Comparison of ENCODE assay signal across 24 mouse cellular contexts in the genomic region with DNA sequence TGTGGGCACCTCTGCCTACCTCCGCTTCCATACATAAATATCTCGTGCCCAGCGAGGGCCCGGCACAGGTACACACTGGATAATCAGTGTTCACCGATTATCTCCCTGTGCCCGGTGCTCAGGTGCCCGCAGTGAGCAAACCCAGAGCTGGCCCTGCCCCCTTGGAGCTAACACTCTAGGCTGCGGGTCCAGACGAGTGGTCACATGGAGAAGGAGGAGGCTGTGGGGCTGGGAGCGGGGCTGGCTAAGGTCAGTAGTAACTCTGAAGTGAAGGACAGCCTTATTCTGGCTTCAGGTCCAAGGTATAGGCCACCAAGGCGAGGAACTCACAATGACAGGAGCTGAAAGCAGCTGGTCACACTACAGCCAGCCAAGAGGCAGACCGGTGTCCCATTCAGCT. TPM values are rescaled to one million over a fixed set of nuclear protein-coding genes. Genes with fewer than 3 reads are reported as not detected.
DNase-seq lines count a peak whose midpoint lies in the region; ATAC-seq and TF ChIP-seq lines count a peak whose summit lies in the region.
"Had no signal": no experiment of that assay in that cellular context is flagged by ENCODE, and none has a peak within 500 bp of the region (broad histone marks: within the 10 kb centered on the region; RNA-seq: fewer than 3 reads in every experiment).

No protein-coding gene starts in this region.

- no peak for TF ChIP-seq CTCF in ES-Bruce4 (IDR thresholded peaks at IDR 0.05; ENCODE audit: low read depth, low read length)
- no peak for TF ChIP-seq CTCF in stomach, postnatal 0 days (IDR thresholded peaks at IDR 0.05; ENCODE audit: low read depth)

- no peaks in the 10 kb centered on the region for H3K9me3 ChIP-seq in lung, embryonic 15.5 days
- H3K9me3 ChIP-seq in ES-Bruce4 (replicated peaks; ENCODE audit: control insufficient read depth, insufficient read depth, low read length, poor library complexity, severe bottlenecking): 0 out of 2 replicates have a peak, but pooled peaks cover 3% of the 10 kb centered on the region
- H3K9me3 ChIP-seq in stomach, postnatal 0 days (ENCODE audit: control insufficient read depth, low read length): no peaks in the 10 kb centered on the region
- H3K9me3 ChIP-seq: embryonic facial prominence, embryonic 12.5 days; forebrain, embryonic 12.5 days; hindbrain, embryonic 15.5 days had no signal

- peak; percentile 35 for DNase-seq in kidney, adult 11 months
- DNase-seq in kidney, postnatal 14 days: no peak
- no peak for DNase-seq in lung, postnatal 14 days
- DNase-seq in stomach, postnatal 0 days (ENCODE audit: low spot score): peak; percentile 30
- DNase-seq in adrenal gland, adult 18-20 months (ENCODE audit: low spot score in 2 of 2): no peak
- DNase-seq: adrenal gland, postnatal 14 days; cerebellum, adult 11-12 months; cerebellum, adult 9-10 months; cerebellum, postnatal 25 days; forebrain, postnatal 0 days; gastrocnemius, postnatal 14 days; heart, adult 2 months had no signal

- H3K4me3 ChIP-seq in lung, embryonic 15.5 days: no peak overlapping the region
- no peak overlapping the region for H3K4me3 ChIP-seq in ES-Bruce4 (ENCODE audit: low read depth, low read length)
- no peak overlapping the region for H3K4me3 ChIP-seq in stomach, postnatal 0 days (ENCODE audit: low read depth, low read length)
- H3K4me3 ChIP-seq: embryonic facial prominence, embryonic 12.5 days; forebrain, embryonic 12.5 days; heart, adult 2 months; hindbrain, embryonic 15.5 days had no signal

- no peaks in the 10 kb centered on the region for H3K27me3 ChIP-seq in lung, embryonic 15.5 days
- no peaks in the 10 kb centered on the region for H3K27me3 ChIP-seq in ES-Bruce4 (ENCODE audit: control insufficient read depth, insufficient read depth, low read length, poor library complexity, severe bottlenecking)
- no peaks in the 10 kb centered on the region for H3K27me3 ChIP-seq in stomach, postnatal 0 days (ENCODE audit: control insufficient read depth, insufficient read depth, low read length)
- H3K27me3 ChIP-seq: CH12.LX; embryonic facial prominence, embryonic 12.5 days; forebrain, embryonic 12.5 days; hindbrain, embryonic 15.5 days had no signal

- H3K9ac ChIP-seq in lung, embryonic 15.5 days: no peak overlapping the region
- H3K9ac ChIP-seq in ES-Bruce4 (ENCODE audit: low read depth, poor library complexity, severe bottlenecking): no peak overlapping the region
- no peak overlapping the region; the same call in 1 of the 2 replicates for H3K9ac ChIP-seq in stomach, postnatal 0 days (ENCODE audit: low read length)
- H3K9ac ChIP-seq: embryonic facial prominence, embryonic 12.5 days; forebrain, embryonic 12.5 days; forebrain, postnatal 0 days; hindbrain, embryonic 15.5 days had no signal

- WGBS in lung, embryonic 15.5 days: 87% methylated on average over 12 of the region's 12 CpGs
- WGBS in stomach, postnatal 0 days: 86% methylated on average over 12 of the region's 12 CpGs

- TF ChIP-seq POLR2A in ES-Bruce4 (IDR thresholded peaks at IDR 0.05; ENCODE audit: insufficient read depth, low read length): no peak

- TF ChIP-seq EP300 in ES-Bruce4 (IDR thresholded peaks at IDR 0.05; ENCODE audit: insufficient read depth, low read depth, low read length): no peak
- TF ChIP-seq EP300 in stomach, postnatal 0 days (optimal IDR thresholded peaks at IDR 0.05): no peak

- no peak overlapping the region for H3K27ac ChIP-seq in lung, embryonic 15.5 days
- peak overlapping the region; percentile 74 for H3K27ac ChIP-seq in ES-Bruce4 (ENCODE audit: insufficient read depth, low read length)
- H3K27ac ChIP-seq in stomach, postnatal 0 days (replicated peaks): no peak overlapping the region
- H3K27ac ChIP-seq: embryonic facial prominence, embryonic 12.5 days; forebrain, embryonic 12.5 days; heart, adult 2 months; hindbrain, embryonic 15.5 days had no signal

- no peak overlapping the region for H3K4me2 ChIP-seq in lung, embryonic 15.5 days
- H3K4me2 ChIP-seq in stomach, postnatal 0 days (replicated peaks; ENCODE audit: low read depth): no peak overlapping the region
- H3K4me2 ChIP-seq: embryonic facial prominence, embryonic 12.5 days; forebrain, embryonic 12.5 days; heart, embryonic 11.5 days; hindbrain, embryonic 15.5 days had no signal

- H3K36me3 ChIP-seq in lung, embryonic 15.5 days: peaks cover 17% of the 10 kb centered on the region
- H3K36me3 ChIP-seq in ES-Bruce4 (ENCODE audit: control insufficient read depth, insufficient read depth, low read length, poor library complexity, severe bottlenecking): peaks cover 97% of the 10 kb centered on the region
- H3K36me3 ChIP-seq in stomach, postnatal 0 days (ENCODE audit: control insufficient read depth, insufficient read depth, low read length): peaks cover 5% of the 10 kb centered on the region; the same call in 1 of the 2 replicates
- H3K36me3 ChIP-seq: hindbrain, embryonic 15.5 days had no signal

- ATAC-seq in lung, embryonic 15.5 days (ENCODE audit: borderline replicate concordance, extremely low read depth, low FRiP score, low TSS enrichment): 0 out of 2 replicates have a peak, but pooled peaks have one; percentile 15
- peak; percentile 52; the same call in 1 of the 2 replicates for ATAC-seq in stomach, postnatal 0 days (ENCODE audit: low FRiP score, low TSS enrichment)

- no peaks in the 10 kb centered on the region for H3K4me1 ChIP-seq in lung, embryonic 15.5 days
- peaks cover 8% of the 10 kb centered on the region for H3K4me1 ChIP-seq in ES-Bruce4 (ENCODE audit: control insufficient read depth, insufficient read depth, low read length)
- no peaks in the 10 kb centered on the region for H3K4me1 ChIP-seq in stomach, postnatal 0 days (replicated peaks; ENCODE audit: control insufficient read depth, insufficient read depth)
- H3K4me1 ChIP-seq: embryonic facial prominence, embryonic 12.5 days; forebrain, embryonic 12.5 days; hindbrain, embryonic 15.5 days had no signal

RNA-seq across cellular contexts. Expression of gene Gtsf1l, which starts 12.8 kb away (rescaled TPM):
- polyA plus RNA-seq in lung, embryonic 15.5 days (2015; fragmentation: Nextera tagmentation; extraction: Ambion mirVana): not detected in 2 replicates
- 34.9 and 36.3 TPM in 2 replicates for polyA plus RNA-seq in ES-Bruce4 (2011; ENCODE audit: insufficient read depth, insufficient read length, low read depth, missing spikeins)
- polyA plus RNA-seq in stomach, postnatal 0 days (2015; fragmentation: Nextera tagmentation; extraction: Ambion mirVana): 0.16 TPM in 1 of 2 replicates, not detected in the other
- total RNA-seq in adrenal gland, adult 18-20 months (2021): not detected
- total RNA-seq: adrenal gland, postnatal 14 days; CH12.LX; forebrain, postnatal 0 days; gastrocnemius, adult 18-20 months; gastrocnemius, postnatal 14 days; heart, adult 2 months; heart, postnatal 25 days; MEL had no signal
- polyA plus RNA-seq: cortical plate, adult 2 months; embryonic facial prominence, embryonic 12.5 days; forebrain, embryonic 12.5 days; heart, embryonic 11.5 days; heart, embryonic 16.5 days; hindbrain, embryonic 15.5 days had no signal

RNA-seq across cellular contexts. Expression of gene Mybl2, which starts 20.3 kb away (rescaled TPM):
- polyA plus RNA-seq in lung, embryonic 15.5 days (2015; fragmentation: Nextera tagmentation; extraction: Ambion mirVana): 30.3 and 31.8 TPM in 2 replicates
- polyA plus RNA-seq in ES-Bruce4 (2011; ENCODE audit: insufficient read depth, insufficient read length, low read depth, missing spikeins): 471 and 519 TPM in 2 replicates
- polyA plus RNA-seq in stomach, postnatal 0 days (2015; fragmentation: Nextera tagmentation; extraction: Ambion mirVana): 5.3 and 5.4 TPM in 2 replicates
- 1 to 10 TPM; 1.6 to 1.9 TPM for total RNA-seq in adrenal gland, adult 18-20 months (2021)

RNA-seq across cellular contexts. Expression of gene Ift52, which starts 57.7 kb away (rescaled TPM):
- polyA plus RNA-seq in lung, embryonic 15.5 days (2015; fragmentation: Nextera tagmentation; extraction: Ambion mirVana): 47.8 and 48.9 TPM in 2 replicates
- polyA plus RNA-seq in ES-Bruce4 (2011; ENCODE audit: insufficient read depth, insufficient read length, low read depth, missing spikeins): 62.6 and 69.4 TPM in 2 replicates
- polyA plus RNA-seq in stomach, postnatal 0 days (2015; fragmentation: Nextera tagmentation; extraction: Ambion mirVana): 32.3 and 34.3 TPM in 2 replicates
- total RNA-seq in adrenal gland, adult 18-20 months (2021): 10 to 100 TPM; 39.5 to 61.6 TPM

Comparison
In these comparisons a context has a peak if more than half of its experiments do, and no peak if none do; other contexts are left out.
1. DNase-seq: peak in kidney, adult 11 months (single experiment) and stomach, postnatal 0 days (single experiment); none in kidney, postnatal 14 days (single experiment), lung, postnatal 14 days (single experiment) and adrenal gland, adult 18-20 months (0 of 2).
2. RNA of gene Gtsf1l, which starts 12.8 kb away (polyA plus RNA-seq): 34.9 to 36.3 TPM in ES-Bruce4; 0.16 TPM in stomach, postnatal 0 days and not detected in lung, embryonic 15.5 days; every median in the first group is over 10 times any median in the second.
3. RNA of gene Mybl2, which starts 20.3 kb away (polyA plus RNA-seq): 471 to 519 TPM in ES-Bruce4; 30.3 to 31.8 TPM in lung, embryonic 15.5 days and 5.3 to 5.4 TPM in stomach, postnatal 0 days; every median in the first group is over 10 times any median in the second.